11 mouse cellular contexts compared by ENCODE assay signal in the genomic region with DNA sequence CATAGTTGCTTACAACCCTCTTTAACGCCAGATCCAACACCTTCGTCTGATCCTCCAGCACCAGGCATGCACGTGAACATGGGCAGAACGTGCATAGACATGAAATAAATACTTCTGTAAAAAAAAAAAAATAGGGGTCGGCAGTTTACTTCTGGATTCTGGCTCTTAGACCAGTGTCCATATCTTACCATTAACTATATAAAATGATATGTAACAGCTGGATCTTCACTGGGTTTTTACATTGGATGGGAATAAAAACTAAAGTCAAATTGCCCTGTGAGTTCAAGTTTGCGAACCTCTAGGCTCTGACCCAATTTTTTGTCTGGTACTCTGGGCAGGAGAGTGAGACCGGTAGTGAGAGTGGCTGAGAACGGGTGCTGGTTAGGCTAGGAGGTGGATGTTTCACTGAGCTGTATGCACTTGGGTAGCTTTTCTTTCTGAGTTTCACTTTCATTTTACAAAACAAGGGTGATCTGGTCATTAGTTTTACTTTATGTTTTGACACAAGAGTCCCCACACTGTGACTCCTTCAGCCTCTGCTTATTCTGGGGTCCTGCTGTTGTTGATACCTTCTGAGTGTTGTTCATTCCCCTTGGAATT. TPM values are rescaled to one million over a fixed set of nuclear protein-coding genes. Genes with fewer than 3 reads are reported as not detected.
DNase-seq lines count a peak whose midpoint lies in the region; ATAC-seq and TF ChIP-seq lines count a peak whose summit lies in the region.
"Had no signal": no experiment of that assay in that cellular context is flagged by ENCODE, and none has a peak within 500 bp of the region (broad histone marks: within the 10 kb centered on the region; RNA-seq: fewer than 3 reads in every experiment).

No protein-coding gene starts in this region.

- no peak for TF ChIP-seq RAD21 in MEL (IDR thresholded peaks at IDR 0.05; ENCODE audit: low read depth, low read length)

- peaks cover 3% of the 10 kb centered on the region for H3K36me3 ChIP-seq in liver, adult 2 months (ENCODE audit: control insufficient read depth, insufficient read depth, low read length)
- H3K36me3 ChIP-seq in C2C12 (ENCODE audit: control insufficient read depth, insufficient read depth) (peaks cover 30% of the 10 kb centered on the region), MEL (ENCODE audit: control insufficient read depth in 1 of 2, insufficient read depth in 2 of 2, low read length in 2 of 2) (peaks cover 4 to 19% of the 10 kb centered on the region in 2 experiments; a peak in 3 of 4 replicates)
- peaks cover 57% of the 10 kb centered on the region for H3K36me3 ChIP-seq in liver, embryonic 15.5 days (replicated peaks)

- no peak for TF ChIP-seq EP300 in MEL (IDR thresholded peaks at IDR 0.05; ENCODE audit: low read depth in 1 of 2, low read length in 2 of 2)

- H3ac ChIP-seq in C2C12 (ENCODE audit: control insufficient read depth, insufficient read length, low read depth): peak overlapping the region; percentile 8

- TF ChIP-seq POLR2A in liver, adult 2 months (IDR thresholded peaks at IDR 0.05; ENCODE audit: extremely low read depth, insufficient read depth, low read length): no peak
- peak in 1 of 2 experiments; percentile 2; a peak in 1 of 4 replicates for TF ChIP-seq POLR2A in MEL (IDR thresholded peaks at IDR 0.05; ENCODE audit: control insufficient read depth in 1 of 2, insufficient read depth in 1 of 2, low read depth in 1 of 2, low read length in 2 of 2, poor library complexity in 1 of 2)

- no peaks in the 10 kb centered on the region for H3K9me3 ChIP-seq in MEL (replicated peaks; ENCODE audit: insufficient read depth, low read length)
- no peaks in the 10 kb centered on the region for H3K9me3 ChIP-seq in liver, embryonic 15.5 days (replicated peaks)
- H3K9me3 ChIP-seq: forebrain, embryonic 13.5 days had no signal

- 39% methylated on average over 8 of the region's 8 CpGs for WGBS in liver, adult 2 months
- 67% methylated on average over 8 of the region's 8 CpGs for WGBS in liver, embryonic 15.5 days (ENCODE audit: insufficient replicate concordance)

- H3K4me3 ChIP-seq in liver, adult 2 months (ENCODE audit: insufficient read depth, low read depth, low read length): no peak overlapping the region
- H3K4me3 ChIP-seq in C2C12 (ENCODE audit: insufficient read depth, poor library complexity, severe bottlenecking): no peak overlapping the region
- peak overlapping the region; percentile 38 to 59 for H3K4me3 ChIP-seq in MEL (ENCODE audit: control insufficient read depth in 1 of 2, insufficient read depth in 1 of 2, low read depth in 2 of 2, low read length in 2 of 2)
- peak overlapping the region; percentile 85 for H3K4me3 ChIP-seq in liver, embryonic 15.5 days (replicated peaks)
- H3K4me3 ChIP-seq: forebrain, embryonic 13.5 days had no signal

- ATAC-seq in liver, embryonic 15.5 days (ENCODE audit: insufficient read depth): no peak
- no peak for ATAC-seq in inflammation-experienced regulatory T-cells, adult 6 months
- ATAC-seq: forebrain, embryonic 13.5 days had no signal

- peak overlapping the region; percentile 61 for H3K27ac ChIP-seq in liver, adult 2 months (replicated peaks; ENCODE audit: insufficient read depth, low read depth, low read length)
- peak overlapping the region; percentile 50 for H3K27ac ChIP-seq in MEL (ENCODE audit: control insufficient read depth, low read depth, low read length)
- H3K27ac ChIP-seq in liver, embryonic 15.5 days (replicated peaks): peak overlapping the region; percentile 97
- H3K27ac ChIP-seq: forebrain, embryonic 13.5 days had no signal

- H3K4me2 ChIP-seq in liver, embryonic 15.5 days: peak overlapping the region; percentile 99

- no peaks in the 10 kb centered on the region for H3K27me3 ChIP-seq in liver, adult 2 months (ENCODE audit: control insufficient read depth, insufficient read depth, low read length)
- H3K27me3 ChIP-seq in C2C12 (ENCODE audit: control insufficient read depth, insufficient read depth, insufficient read length): no peaks in the 10 kb centered on the region
- no peaks in the 10 kb centered on the region for H3K27me3 ChIP-seq in MEL (ENCODE audit: control insufficient read depth in 1 of 2, insufficient read depth in 2 of 2, low read length in 2 of 2)
- peaks cover 21% of the 10 kb centered on the region; the same call in 1 of the 2 replicates for H3K27me3 ChIP-seq in liver, embryonic 15.5 days

- H3K4me1 ChIP-seq in liver, adult 2 months (ENCODE audit: control insufficient read depth, insufficient read depth, low read length): peaks cover 22% of the 10 kb centered on the region
- H3K4me1 ChIP-seq in MEL (ENCODE audit: control insufficient read depth in 1 of 2, insufficient read depth in 2 of 2, low read length in 2 of 2): peaks cover 4 to 33% of the 10 kb centered on the region in 2 experiments; a peak in 2 of 4 replicates
- peaks cover 90% of the 10 kb centered on the region for H3K4me1 ChIP-seq in liver, embryonic 15.5 days (replicated peaks)

- peaks cover 31% of the 10 kb centered on the region for H3K79me3 ChIP-seq in C2C12 (ENCODE audit: low read depth)

- no peak overlapping the region for H3K9ac ChIP-seq in liver, adult 2 months (ENCODE audit: low read depth, low read length)
- peak overlapping the region; percentile 64 for H3K9ac ChIP-seq in MEL (ENCODE audit: control insufficient read depth, low read depth, low read length, poor library complexity, severe bottlenecking)
- peak overlapping the region; percentile 74 for H3K9ac ChIP-seq in liver, embryonic 15.5 days

- H3K79me2 ChIP-seq in liver, adult 2 months (ENCODE audit: control insufficient read depth, insufficient read depth, low read length): peaks cover 10% of the 10 kb centered on the region; the same call in 1 of the 2 replicates
- H3K79me2 ChIP-seq in C2C12 (ENCODE audit: control insufficient read depth, insufficient read depth) (peaks cover 57% of the 10 kb centered on the region), MEL (ENCODE audit: control insufficient read depth, insufficient read depth, low read length, poor library complexity) (peaks cover 37% of the 10 kb centered on the region)

- TF ChIP-seq CTCF in liver, adult 2 months (IDR thresholded peaks at IDR 0.05; ENCODE audit: low read depth, low read length): no peak
- TF ChIP-seq CTCF in C2C12 (IDR thresholded peaks at IDR 0.05; ENCODE audit: control insufficient read depth, insufficient read depth, insufficient read length): no peak
- TF ChIP-seq CTCF in MEL (IDR thresholded peaks at IDR 0.05 in 2 of 3, conservative IDR thresholded peaks at IDR 0.05 in 1 of 3; ENCODE audit: control insufficient read depth in 1 of 3, insufficient read depth in 1 of 3, low read depth in 2 of 3, low read length in 3 of 3, poor library complexity in 1 of 3, severe bottlenecking in 1 of 3): no peak

- no peak for DNase-seq in liver, adult 2 months (ENCODE audit: extremely low read depth, low read depth, low spot score)
- DNase-seq in liver (no peak), MEL (ENCODE audit: low read depth, low spot score) (peak; percentile 54)
- DNase-seq in frontal cortex, postnatal 10 days (ENCODE audit: low spot score in 2 of 2): no peak
- DNase-seq in adrenal gland, postnatal 25 days: no peak

RNA-seq across cellular contexts. Expression of gene Junb, which starts 3.9 kb away (rescaled TPM):
- total RNA-seq in liver, adult 2 months (2014; rRNA removed): 29.5 and 45.6 TPM in 2 replicates
- polyA plus RNA-seq in liver, adult 2 months (2012; rRNA removed): 12.3 and 17.9 TPM in 2 replicates
- polyA plus RNA-seq in C2C12 (2012; fragmentation: generic; extraction: Trizol) (158 TPM), MEL (2012; ENCODE audit: insufficient read depth in 1 of 2, insufficient read length in 2 of 2, low read depth in 1 of 2, low replicate concordance in 2 of 2, missing spikeins in 1 of 2) (10 to 100 TPM in 1 of 2 experiments, not detected in 1; 41.6 TPM)
- 49.6 and 72.7 TPM in 2 replicates for total RNA-seq in MEL (2012; rRNA removed)
- polyA plus RNA-seq in liver, embryonic 15.5 days (2015; fragmentation: Nextera tagmentation; extraction: Ambion mirVana): 18.2 and 22.1 TPM in 2 replicates
- total RNA-seq in adrenal gland, postnatal 25 days (2021): 32.8 and 33.2 TPM in 2 replicates
- 10 to 100 TPM; 28.1 to 33.6 (median 33.1) TPM for polyA plus RNA-seq in inflammation-experienced regulatory T-cells, adult 6 months (2017; shearing (Covaris generic))

RNA-seq across cellular contexts. Expression of gene Rnaseh2a, which starts 5.1 kb away (rescaled TPM):
- total RNA-seq in liver, adult 2 months (2014; rRNA removed): 17.1 and 24.5 TPM in 2 replicates
- 25.6 and 28.3 TPM in 2 replicates for polyA plus RNA-seq in liver, adult 2 months (2012; rRNA removed)
- polyA plus RNA-seq in C2C12 (2012; fragmentation: generic; extraction: Trizol) (145 TPM), MEL (2012; ENCODE audit: insufficient read depth in 1 of 2, insufficient read length in 2 of 2, low read depth in 1 of 2, low replicate concordance in 2 of 2, missing spikeins in 1 of 2) (100 to 1,000 TPM in 1 of 2 experiments, not detected in 1; 109 TPM)
- 105 TPM in 2 replicates for total RNA-seq in MEL (2012; rRNA removed)
- polyA plus RNA-seq in liver, embryonic 15.5 days (2015; fragmentation: Nextera tagmentation; extraction: Ambion mirVana): 101 TPM in 2 replicates
- total RNA-seq in adrenal gland, postnatal 25 days (2021): 101 and 159 TPM in 2 replicates
- polyA plus RNA-seq in inflammation-experienced regulatory T-cells, adult 6 months (2017; shearing (Covaris generic)): 10 to 100 TPM; 57.0 to 88.9 (median 72.8) TPM

RNA-seq across cellular contexts. Expression of gene Prdx2, which starts 5.3 kb away (rescaled TPM):
- 135 and 157 TPM in 2 replicates for total RNA-seq in liver, adult 2 months (2014; rRNA removed)
- polyA plus RNA-seq in liver, adult 2 months (2012; rRNA removed): 110 and 142 TPM in 2 replicates
- polyA plus RNA-seq in C2C12 (2012; fragmentation: generic; extraction: Trizol): 609 TPM
- total RNA-seq in MEL (2012; rRNA removed): 502 and 643 TPM in 2 replicates
- 100 to 1,000 TPM; 679 to 773 TPM for polyA plus RNA-seq in MEL (2012; ENCODE audit: insufficient read depth in 1 of 2, insufficient read length in 2 of 2, low read depth in 1 of 2, low replicate concordance in 2 of 2, missing spikeins in 1 of 2)
- polyA plus RNA-seq in liver, embryonic 15.5 days (2015; fragmentation: Nextera tagmentation; extraction: Ambion mirVana): 1,960 and 2,082 TPM in 2 replicates
- 496 and 624 TPM in 2 replicates for total RNA-seq in adrenal gland, postnatal 25 days (2021)
- polyA plus RNA-seq in inflammation-experienced regulatory T-cells, adult 6 months (2017; shearing (Covaris generic)): 100 to 1,000 TPM; 232 to 340 (median 290) TPM

RNA-seq across cellular contexts. Expression of gene Gm49661, which starts 5.4 kb away (rescaled TPM):
- not detected in 2 replicates for total RNA-seq in liver, adult 2 months (2014; rRNA removed)
- polyA plus RNA-seq in liver, adult 2 months (2012; rRNA removed): 1.0 TPM in 1 of 2 replicates, not detected in the other
- polyA plus RNA-seq in C2C12 (2012; fragmentation: generic; extraction: Trizol): not detected
- 3.9 and 4.7 TPM in 2 replicates for total RNA-seq in MEL (2012; rRNA removed)
- not detected for polyA plus RNA-seq in MEL (2012; ENCODE audit: insufficient read depth in 1 of 2, insufficient read length in 2 of 2, low read depth in 1 of 2, low replicate concordance in 2 of 2, missing spikeins in 1 of 2)
- not detected in 2 replicates for polyA plus RNA-seq in liver, embryonic 15.5 days (2015; fragmentation: Nextera tagmentation; extraction: Ambion mirVana)
- total RNA-seq in adrenal gland, postnatal 25 days (2021): 4.4 TPM in 1 of 2 replicates, not detected in the other
- polyA plus RNA-seq in inflammation-experienced regulatory T-cells, adult 6 months (2017; shearing (Covaris generic)): not detected
- total RNA-seq: left cerebral cortex, postnatal 10 days had no signal
- polyA plus RNA-seq: forebrain, embryonic 13.5 days; hindbrain, embryonic 11.5 days had no signal

RNA-seq across cellular contexts. Expression of gene Hook2, which starts 15.8 kb away (rescaled TPM):
- total RNA-seq in liver, adult 2 months (2014; rRNA removed): 12.4 and 14.2 TPM in 2 replicates
- polyA plus RNA-seq in liver, adult 2 months (2012; rRNA removed): 9.6 and 12.5 TPM in 2 replicates
- 7.0 TPM for polyA plus RNA-seq in C2C12 (2012; fragmentation: generic; extraction: Trizol)
- 10.5 and 11.5 TPM in 2 replicates for total RNA-seq in MEL (2012; rRNA removed)
- 10 to 100 TPM in 1 of 2 experiments, not detected in 1; 17.5 TPM for polyA plus RNA-seq in MEL (2012; ENCODE audit: insufficient read depth in 1 of 2, insufficient read length in 2 of 2, low read depth in 1 of 2, low replicate concordance in 2 of 2, missing spikeins in 1 of 2)
- 6.5 and 8.6 TPM in 2 replicates for polyA plus RNA-seq in liver, embryonic 15.5 days (2015; fragmentation: Nextera tagmentation; extraction: Ambion mirVana)
- 7.7 and 10.8 TPM in 2 replicates for total RNA-seq in adrenal gland, postnatal 25 days (2021)
- polyA plus RNA-seq in inflammation-experienced regulatory T-cells, adult 6 months (2017; shearing (Covaris generic)): 1 to 10 TPM; 2.2 to 4.9 (median 4.6) TPM

Comparison
In these comparisons a context has a peak if more than half of its experiments do, and no peak if none do; other contexts are left out.
1. H3K4me3 ChIP-seq: peak in MEL (2 of 2) and liver, embryonic 15.5 days (single experiment); none in liver, adult 2 months (single experiment) and C2C12 (single experiment).
2. Peak in every context shown above with its lines, with median percentiles within 50 percentile points of each other: H3K27ac ChIP-seq.